Comparison of ENCODE assay signal across 9 mouse cellular contexts in genomic region chr3:75861677-75862076, GRCm38 (mm10).
DNase-seq lines count a peak whose midpoint lies in the region; ATAC-seq and TF ChIP-seq lines count a peak whose summit lies in the region.
"Had no signal": no experiment of that assay in that cellular context is flagged by ENCODE, and none has a peak within 500 bp of the region (broad histone marks: within the 10 kb centered on the region; RNA-seq: fewer than 3 reads in every experiment).

No protein-coding gene starts in this region.

- no peaks in the 10 kb centered on the region for H3K79me2 ChIP-seq in heart, adult 2 months (replicated peaks; ENCODE audit: control insufficient read depth, insufficient read depth, low read length)

- H3K9me3 ChIP-seq in heart, embryonic 10.5 days, result no peaks in the 10 kb centered on the region
- H3K9me3 ChIP-seq in ES-Bruce4 (replicated peaks; ENCODE audit: control insufficient read depth, insufficient read depth, low read length, poor library complexity, severe bottlenecking), result no peaks in the 10 kb centered on the region
- no peaks in the 10 kb centered on the region for H3K9me3 ChIP-seq in kidney, postnatal 0 days (replicated peaks; ENCODE audit: low read length)
- H3K9me3 ChIP-seq: midbrain, embryonic 12.5 days had no signal

- H3K27me3 ChIP-seq in heart, adult 2 months (ENCODE audit: control insufficient read depth, insufficient read depth, low read length), result no peaks in the 10 kb centered on the region
- no peaks in the 10 kb centered on the region for H3K27me3 ChIP-seq in heart, embryonic 10.5 days (ENCODE audit: insufficient read depth, poor library complexity, severe bottlenecking)
- H3K27me3 ChIP-seq in ES-Bruce4 (ENCODE audit: control insufficient read depth, insufficient read depth, low read length, poor library complexity, severe bottlenecking), result no peaks in the 10 kb centered on the region
- no peaks in the 10 kb centered on the region for H3K27me3 ChIP-seq in kidney, postnatal 0 days (ENCODE audit: insufficient read depth, low read length)
- H3K27me3 ChIP-seq: midbrain, embryonic 12.5 days had no signal

- no peak overlapping the region for H3K4me3 ChIP-seq in heart, adult 2 months
- H3K4me3 ChIP-seq in heart, embryonic 10.5 days, result no peak overlapping the region
- H3K4me3 ChIP-seq in ES-Bruce4 (ENCODE audit: low read depth, low read length), result no peak overlapping the region
- no peak overlapping the region for H3K4me3 ChIP-seq in kidney, postnatal 0 days (replicated peaks; ENCODE audit: low read depth, low read length)
- H3K4me3 ChIP-seq: midbrain, embryonic 12.5 days had no signal

- H3K4me2 ChIP-seq in kidney, postnatal 0 days (ENCODE audit: low read length), result no peak overlapping the region
- H3K4me2 ChIP-seq: midbrain, embryonic 12.5 days had no signal

- TF ChIP-seq CTCF in heart, adult 2 months (IDR thresholded peaks at IDR 0.05), result peak; percentile 71
- peak; percentile 85 for TF ChIP-seq CTCF in ES-Bruce4 (IDR thresholded peaks at IDR 0.05; ENCODE audit: low read depth, low read length)
- TF ChIP-seq CTCF in kidney, postnatal 0 days (IDR thresholded peaks at IDR 0.05; ENCODE audit: low read depth), result peak; percentile 67

- no peaks in the 10 kb centered on the region; the same call in 1 of the 2 replicates for H3K4me1 ChIP-seq in heart, adult 2 months (ENCODE audit: control insufficient read depth, insufficient read depth, low read length)
- H3K4me1 ChIP-seq in heart, embryonic 10.5 days, result no peaks in the 10 kb centered on the region
- no peaks in the 10 kb centered on the region for H3K4me1 ChIP-seq in ES-Bruce4 (ENCODE audit: control insufficient read depth, insufficient read depth, low read length)
- no peaks in the 10 kb centered on the region for H3K4me1 ChIP-seq in kidney, postnatal 0 days (replicated peaks; ENCODE audit: insufficient read depth, low read length)
- H3K4me1 ChIP-seq: midbrain, embryonic 12.5 days had no signal

- ATAC-seq in kidney, postnatal 0 days (replicated peaks; ENCODE audit: low FRiP score, low read depth), result no peak

- TF ChIP-seq POLR2A in heart, adult 2 months (IDR thresholded peaks at IDR 0.05; ENCODE audit: insufficient read depth, low read depth, low read length), result no peak
- no peak for TF ChIP-seq POLR2A in ES-Bruce4 (IDR thresholded peaks at IDR 0.05; ENCODE audit: insufficient read depth, low read length)

- intact Hi-C loops in heart, adult 2 months (cut with DNase I), result no loop called here

- WGBS in heart, adult 2 months, result 35% methylated on average over 4 of the region's 4 CpGs
- 28% methylated on average over 4 of the region's 4 CpGs for WGBS in heart, embryonic 10.5 days
- WGBS in kidney, postnatal 0 days, result 43% methylated on average over 4 of the region's 4 CpGs

- peak; percentile 23 to 55 for DNase-seq in heart, adult 2 months
- DNase-seq in heart, embryonic 10.5 days (ENCODE audit: low spot score), result no peak
- peak; percentile 69 for DNase-seq in 3T3-L1 (ENCODE audit: low read depth, low spot score)
- DNase-seq in cerebellum, postnatal 4 days (ENCODE audit: low spot score in 2 of 2), result peak; percentile 17 to 23
- DNase-seq in kidney, postnatal 0 days (ENCODE audit: low spot score), result peak; percentile 40
- DNase-seq in natural killer cell, adult 2 months (ENCODE audit: low spot score in 2 of 2), result peak; percentile 6 to 58
- DNase-seq in thymus, postnatal 4 days, result peak; percentile 89

- H3K27ac ChIP-seq in heart, adult 2 months, result no peak overlapping the region
- H3K27ac ChIP-seq in heart, embryonic 10.5 days, result no peak overlapping the region
- H3K27ac ChIP-seq in ES-Bruce4 (ENCODE audit: insufficient read depth, low read length), result no peak overlapping the region
- no peak overlapping the region for H3K27ac ChIP-seq in kidney, postnatal 0 days
- H3K27ac ChIP-seq: midbrain, embryonic 12.5 days had no signal

- H3K36me3 ChIP-seq in heart, adult 2 months (ENCODE audit: control insufficient read depth, insufficient read depth, low read length), result no peaks in the 10 kb centered on the region
- no peaks in the 10 kb centered on the region for H3K36me3 ChIP-seq in heart, embryonic 10.5 days
- no peaks in the 10 kb centered on the region for H3K36me3 ChIP-seq in ES-Bruce4 (ENCODE audit: control insufficient read depth, insufficient read depth, low read length, poor library complexity, severe bottlenecking)
- H3K36me3 ChIP-seq in kidney, postnatal 0 days (ENCODE audit: insufficient read depth, low read length), result no peaks in the 10 kb centered on the region
- H3K36me3 ChIP-seq: midbrain, embryonic 12.5 days had no signal

- no peak for TF ChIP-seq EP300 in heart, adult 2 months (IDR thresholded peaks at IDR 0.05; ENCODE audit: insufficient read depth, low read depth, low read length)
- no peak for TF ChIP-seq EP300 in ES-Bruce4 (IDR thresholded peaks at IDR 0.05; ENCODE audit: insufficient read depth, low read depth, low read length)

- no peak overlapping the region for H3K9ac ChIP-seq in heart, adult 2 months (ENCODE audit: low read depth, low read length)
- no peak overlapping the region for H3K9ac ChIP-seq in ES-Bruce4 (ENCODE audit: low read depth, poor library complexity, severe bottlenecking)
- H3K9ac ChIP-seq in kidney, postnatal 0 days (ENCODE audit: low read depth, low read length), result no peak overlapping the region
- H3K9ac ChIP-seq: midbrain, embryonic 12.5 days had no signal
